Mouse (Mus musculus): Measurements from ENCODE around the gene Gm21860.
"Not testable (repeated sequence)": the region's sequence is repeated elsewhere in the genome, so short reads cannot be mapped to it uniquely, and the experiment has no call there.

Gene Gm21860

DNA sequence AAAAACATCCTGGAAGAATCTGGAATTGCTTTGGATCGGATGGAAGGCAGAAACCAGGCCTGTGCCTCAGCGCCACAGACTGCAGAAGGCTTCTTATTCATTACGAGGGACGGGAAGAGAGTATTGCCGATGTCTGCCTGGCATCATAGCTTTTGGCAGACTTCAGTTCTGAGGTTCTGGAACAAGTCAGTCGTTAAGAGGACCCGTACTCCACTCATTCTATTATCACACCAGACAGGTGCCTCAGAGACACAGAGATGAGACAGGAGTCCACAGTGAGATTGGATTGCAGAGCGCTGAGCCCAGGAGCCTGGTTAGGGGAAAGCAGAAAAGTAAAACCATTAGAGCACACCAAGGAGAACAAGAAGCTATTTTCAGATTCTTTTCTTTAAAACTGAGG is at the start of gene Gm21860:
TSS of gene Gm21860 (minus strand) at position 101 of the 400 bp plus-strand sequence.
- DNase-seq: not testable (repeated sequence)

- not testable (repeated sequence) for DNase-seq
Observed at GRCm38 (mm10) chrY:90784438-90784837, 29.8 kb upstream of the Gm21860 start, which contains the start of gene Gm47283. Gene Gm47283 (plus strand): TSS chrY:90784738.

DNA sequence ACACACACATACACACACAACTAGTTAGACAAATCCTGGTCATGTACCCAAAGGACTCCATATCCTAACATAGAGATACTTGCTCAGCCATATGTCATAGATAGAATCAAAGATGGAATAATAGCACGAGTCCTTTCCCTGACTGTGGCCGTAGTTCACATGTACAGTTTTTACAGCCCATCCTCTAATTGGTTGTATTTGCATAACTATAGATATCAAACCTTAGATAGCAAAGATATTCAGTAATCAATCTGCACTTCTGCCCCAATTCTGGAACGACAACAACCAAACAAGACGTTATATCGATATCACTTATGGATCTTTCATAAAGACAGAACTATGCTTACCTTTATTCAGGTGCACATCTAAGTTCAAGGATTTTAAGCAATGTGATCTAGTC is 9.4 kb downstream of the Gm21860 start:
- DNase-seq: not testable (repeated sequence)

GRCm38 (mm10) chrY:90744381-90744981 is 10.1 kb downstream of the Gm21860 start:
- DNase-seq: peak; percentile 81

GRCm38 (mm10) chrY:90743811-90744220 is 10.8 kb downstream of the Gm21860 start:
- peak; percentile 5 for DNase-seq

- DNase-seq: peak; percentile 10
Observed at GRCm38 (mm10) chrY:90743053-90743810, 11.4 kb downstream of the Gm21860 start.

DNA sequence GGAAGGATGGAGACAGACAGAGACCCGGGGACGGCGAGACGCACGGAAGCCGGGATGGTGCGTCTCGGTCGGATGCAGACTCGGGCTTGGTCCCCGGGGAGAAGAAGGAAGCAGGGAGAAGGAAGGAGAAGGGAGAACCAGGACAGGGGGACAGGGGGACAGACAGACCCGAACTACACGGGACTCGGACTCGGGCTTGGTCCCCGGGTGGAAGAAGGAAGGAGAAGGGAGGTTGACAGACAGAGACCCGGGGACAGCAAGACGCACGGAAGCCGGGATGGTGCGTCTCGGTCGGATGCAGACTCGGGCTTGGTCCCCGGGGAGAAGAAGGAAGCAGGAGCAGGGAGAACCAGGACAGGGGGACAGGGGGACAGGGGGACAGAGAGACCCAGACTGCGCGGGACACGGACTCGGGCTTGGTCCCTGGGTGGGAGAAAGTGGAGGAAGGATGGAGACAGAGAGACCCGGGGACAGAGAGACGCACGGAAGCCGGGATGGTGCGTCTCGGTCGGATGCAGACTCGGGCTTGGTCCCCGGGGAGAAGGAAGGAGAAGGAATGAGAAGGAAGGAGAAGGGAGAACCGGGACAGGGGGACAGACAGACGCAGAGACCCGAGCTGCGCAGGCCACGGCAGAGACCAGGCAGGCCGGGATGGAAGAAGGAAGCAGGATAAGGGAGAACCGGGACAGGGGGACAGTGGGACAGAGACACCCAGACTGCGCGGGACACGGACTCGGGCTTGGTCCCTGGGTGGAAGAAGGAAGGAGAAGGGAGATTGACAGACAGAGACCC is 12.2 kb downstream of the Gm21860 start:
- peak; percentile 10 for DNase-seq

- peak; percentile 33 for DNase-seq
Observed at GRCm38 (mm10) chrY:90741452-90742260, 13.0 kb downstream of the Gm21860 start.

DNA sequence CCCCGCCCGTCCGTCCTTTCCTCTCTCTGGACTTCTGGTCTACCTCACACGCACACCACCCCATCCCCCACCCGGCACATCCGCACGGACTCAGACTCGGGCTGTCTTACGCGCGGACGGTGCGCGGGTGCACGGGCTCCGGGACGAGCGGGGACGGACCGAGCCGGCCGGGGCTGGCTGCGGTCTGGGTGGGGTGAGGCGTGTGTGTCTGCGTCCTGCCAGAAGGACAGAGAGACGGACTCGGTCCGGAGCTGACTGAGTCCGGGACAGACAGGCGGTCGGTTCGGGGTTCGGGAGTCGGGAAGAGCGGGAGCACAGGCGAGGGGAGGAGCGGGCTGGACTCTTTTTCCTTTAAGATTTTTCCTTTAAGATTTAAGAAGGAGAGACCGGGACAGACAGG is 13.6 kb downstream of the Gm21860 start:
- peak; percentile 47 for DNase-seq

GRCm38 (mm10) chrY:90740013-90740561 is 14.5 kb downstream of the Gm21860 start:
- DNase-seq: peak; percentile 68

DNA sequence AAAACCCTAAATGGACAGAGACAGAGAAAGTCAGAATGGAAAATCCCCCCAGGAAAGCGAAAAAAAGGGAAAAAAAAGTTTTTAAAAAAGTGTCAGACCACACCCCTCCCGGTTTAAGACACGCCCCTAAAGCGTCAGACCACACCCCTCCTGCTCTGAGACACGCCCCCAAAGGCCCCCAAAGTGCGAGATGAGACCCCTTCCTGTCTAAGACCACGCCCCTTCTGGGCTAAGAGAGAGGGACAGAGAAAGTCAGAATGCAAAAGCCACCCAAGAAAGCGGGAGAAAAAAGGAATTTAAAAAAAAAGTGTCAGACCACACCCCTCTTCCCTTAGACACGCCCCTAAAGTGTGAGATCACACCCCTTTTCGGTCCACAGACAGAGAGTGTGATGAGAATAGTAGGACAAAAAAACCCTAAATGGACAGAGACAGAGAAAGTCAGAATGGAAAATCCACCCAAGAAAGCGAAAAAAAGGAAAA is 15.0 kb downstream of the Gm21860 start:
- peak; percentile 56 for DNase-seq

GRCm38 (mm10) chrY:90738841-90739530 is 15.6 kb downstream of the Gm21860 start:
- peak; percentile 63 for DNase-seq

- no peak for DNase-seq
Observed at GRCm38 (mm10) chrY:90738431-90738680, 16.3 kb downstream of the Gm21860 start.

- DNase-seq: no peak
Observed at GRCm38 (mm10) chrY:90737606-90738430, 16.8 kb downstream of the Gm21860 start.

- DNase-seq: not testable (repeated sequence)
Observed at GRCm38 (mm10) chrY:90736217-90737000, 18.2 kb downstream of the Gm21860 start.

DNA sequence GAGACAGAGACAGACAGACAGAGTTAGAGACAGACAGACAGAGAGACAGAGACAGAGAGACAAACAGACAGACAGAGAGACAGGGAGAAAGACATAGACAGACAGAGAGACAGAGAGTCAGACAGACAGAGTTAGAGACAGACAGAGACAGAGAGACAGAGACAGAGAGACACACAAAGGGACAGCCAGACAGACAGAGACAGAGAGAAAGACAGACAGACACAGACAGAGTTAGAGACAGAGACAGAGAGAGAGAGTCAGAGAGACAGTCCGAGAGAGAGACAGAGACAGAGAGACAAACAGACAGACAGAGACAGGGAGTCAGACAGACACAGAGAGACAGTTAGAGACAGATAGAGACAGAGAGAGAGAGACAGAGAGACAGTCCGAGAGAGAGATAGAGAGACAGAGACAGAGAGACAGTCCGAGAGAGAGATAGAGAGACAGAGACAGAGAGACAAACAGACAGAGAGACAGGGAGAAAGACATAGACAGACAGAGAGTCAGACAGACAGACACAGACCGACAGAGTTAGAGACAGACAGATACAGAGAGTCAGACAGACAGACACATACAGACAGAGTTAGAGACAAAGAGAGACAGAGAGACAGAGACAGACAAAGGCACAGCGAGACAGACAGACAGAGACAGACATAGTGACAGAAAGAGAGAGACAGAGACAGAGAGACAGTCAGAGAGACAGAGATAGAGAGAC is 19.3 kb downstream of the Gm21860 start:
- not testable (repeated sequence) for DNase-seq

GRCm38 (mm10) chrY:90734334-90734696 is 20.3 kb downstream of the Gm21860 start:
- peak; percentile 69 for DNase-seq

DNA sequence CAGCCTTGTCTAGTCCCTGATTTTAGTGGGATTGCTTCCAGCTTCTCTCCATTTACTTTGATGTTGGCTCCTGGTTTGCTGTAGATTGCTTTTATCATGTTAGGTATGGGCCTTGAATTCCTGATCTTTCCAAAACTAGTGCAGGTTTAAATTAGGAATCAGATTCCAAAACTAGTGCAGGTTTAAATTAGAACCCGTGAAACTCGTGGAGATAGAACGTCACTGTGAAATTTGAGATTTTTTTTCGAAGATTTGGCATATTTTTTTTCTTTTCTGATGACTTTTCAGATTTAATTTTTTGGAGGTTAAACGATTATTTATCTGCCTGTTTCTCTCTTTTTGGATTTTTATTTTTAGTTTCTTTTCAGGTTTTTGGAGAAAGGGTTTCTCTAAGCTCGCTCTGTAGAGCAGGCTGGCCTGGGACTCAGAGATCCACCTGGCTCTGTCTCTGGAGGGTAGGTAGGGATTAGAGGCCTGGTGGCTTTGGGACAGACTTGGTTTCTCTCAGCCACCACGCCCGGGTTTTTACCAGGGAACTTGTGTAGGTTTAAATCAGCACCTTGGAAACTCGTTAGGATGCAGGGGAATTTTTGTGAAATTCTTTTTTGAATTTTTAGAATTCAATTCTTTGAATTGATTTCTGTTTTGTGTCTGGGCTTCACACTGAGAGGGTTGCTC is 20.8 kb downstream of the Gm21860 start:
- not testable (repeated sequence) for DNase-seq

- peak; percentile 9 for DNase-seq
Observed at GRCm38 (mm10) chrY:90732101-90732542, 22.5 kb downstream of the Gm21860 start.

Data from kidney, postnatal 10 days (tissue).